Mouse (Mus musculus) inflammation-experienced regulatory T-cells, adult 6 months (primary cell): Measurements from ENCODE around the gene Zfp644. TPM values are rescaled to one million over a fixed set of nuclear protein-coding genes. Genes with fewer than 3 reads are reported as not detected.

Source experiments
- ATAC-seq: one replicate; pipeline ENCODE4 v1.8.0; 2017
- polyA plus RNA-seq, 3 experiments: library from polyadenylated mRNA; unstranded; fragments of 100-300 nt; shearing (Covaris generic); gene quantifications; one replicate each; pipeline ENCODE4 v1.2.1; 2017

The Zfp644 gene
- polyA plus RNA-seq, 3 experiments from 2014 or later, result 29.4 to 50.6 (median 42.5) TPM

GRCm38 (mm10) chr5:106660867-106661266 lies 36.2 kb downstream of the Zfp644 start:
- ATAC-seq, result no peak

- ATAC-seq, result no peak
Observed at GRCm38 (mm10) chr5:106652790-106653328, 44.2 kb downstream of the Zfp644 start.

DNA sequence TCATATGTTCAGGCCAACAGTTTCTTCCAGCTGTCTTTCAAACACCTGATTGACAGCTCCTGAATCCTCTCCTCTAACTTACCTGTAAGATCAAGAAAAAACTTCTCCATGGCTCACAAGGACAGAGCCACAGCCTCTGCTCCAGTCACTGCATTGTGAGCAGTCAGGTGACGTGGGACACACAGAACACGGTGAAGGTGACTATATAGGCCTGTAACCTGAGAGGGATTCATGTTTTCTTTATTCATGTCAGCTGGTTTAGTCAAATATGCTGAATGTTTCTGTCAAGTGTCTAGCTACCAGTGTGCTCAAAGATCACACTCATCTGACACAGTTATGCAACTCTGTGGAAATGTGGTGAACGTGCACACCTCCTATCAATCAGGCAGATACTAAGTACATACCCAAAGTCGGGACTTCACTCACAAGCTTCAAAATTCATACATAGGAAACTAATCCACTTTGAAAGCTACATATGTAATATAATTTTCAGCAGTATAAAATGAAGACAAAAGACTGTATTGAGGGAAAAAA lies 44.8 kb downstream of the Zfp644 start:
- no peak for ATAC-seq

DNA sequence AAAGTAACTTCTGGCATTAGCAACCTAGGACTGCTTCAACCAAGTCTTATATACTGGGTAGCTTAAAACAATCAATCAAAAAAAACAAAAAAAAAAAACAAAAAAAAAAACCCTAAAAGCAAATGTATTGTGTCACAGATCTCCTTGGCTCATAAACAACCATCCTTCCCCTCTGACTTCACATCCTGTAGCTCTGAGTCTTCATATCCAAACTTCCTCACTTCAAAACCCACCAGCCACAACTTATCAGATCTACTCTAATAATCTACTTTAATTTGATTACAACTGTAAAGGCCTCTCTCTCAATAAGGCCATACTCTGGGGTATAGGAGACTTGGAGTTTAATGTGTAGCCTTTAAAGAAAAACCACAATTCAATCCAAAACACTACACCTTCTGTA lies 47.1 kb downstream of the Zfp644 start:
- ATAC-seq, result peak; percentile 68

- peak; percentile 54 for ATAC-seq
Observed at GRCm38 (mm10) chr5:106649441-106649840, 47.6 kb downstream of the Zfp644 start.

DNA sequence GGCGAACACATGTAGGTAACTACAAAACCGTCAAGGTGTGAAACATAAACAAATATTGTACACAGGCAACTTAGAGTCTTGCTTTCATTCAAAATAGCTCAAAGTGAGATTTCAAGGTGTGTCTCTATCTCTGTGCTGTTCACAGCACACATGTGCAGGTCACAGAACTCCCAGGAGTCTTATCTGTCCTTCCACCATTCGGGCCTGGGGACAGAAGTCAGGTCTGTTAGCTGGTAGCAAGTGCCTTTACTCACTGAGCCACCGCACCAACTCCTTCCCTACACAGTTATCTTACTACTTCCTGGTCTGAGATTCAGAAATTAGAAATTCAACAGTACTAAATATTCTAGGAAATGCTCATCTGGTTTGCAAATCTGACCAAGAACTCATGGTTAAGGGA lies 53.7 kb downstream of the Zfp644 start:
- ATAC-seq, result no peak

DNA sequence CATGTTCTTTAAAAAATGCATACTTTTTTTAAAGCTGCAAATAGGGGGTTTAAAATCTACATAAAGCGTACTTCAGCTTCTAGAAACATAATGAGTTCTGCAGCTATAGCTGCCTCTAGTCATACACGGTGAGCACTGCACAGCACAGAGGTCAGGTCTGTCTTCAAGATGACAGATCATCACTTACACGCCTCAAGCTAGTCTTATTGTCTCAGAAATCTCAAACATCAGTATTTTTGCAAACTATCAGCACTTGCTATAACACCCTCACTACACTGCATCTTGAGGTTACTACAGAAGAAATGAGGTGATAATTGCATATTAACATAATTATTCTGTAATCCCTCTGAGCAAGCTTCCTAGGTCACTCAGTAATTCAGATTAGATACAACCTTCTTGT lies 55.2 kb downstream of the Zfp644 start:
- no peak for ATAC-seq

GRCm38 (mm10) chr5:106640235-106640809 lies 56.8 kb downstream of the Zfp644 start:
- ATAC-seq, result peak; percentile 35

- no peak for ATAC-seq
Observed at GRCm38 (mm10) chr5:106639627-106640026, 57.5 kb downstream of the Zfp644 start.

GRCm38 (mm10) chr5:106636423-106636946 lies 60.6 kb downstream of the Zfp644 start:
- ATAC-seq, result no peak

GRCm38 (mm10) chr5:106628369-106629149 lies 68.5 kb downstream of the Zfp644 start:
- no peak for ATAC-seq

DNA sequence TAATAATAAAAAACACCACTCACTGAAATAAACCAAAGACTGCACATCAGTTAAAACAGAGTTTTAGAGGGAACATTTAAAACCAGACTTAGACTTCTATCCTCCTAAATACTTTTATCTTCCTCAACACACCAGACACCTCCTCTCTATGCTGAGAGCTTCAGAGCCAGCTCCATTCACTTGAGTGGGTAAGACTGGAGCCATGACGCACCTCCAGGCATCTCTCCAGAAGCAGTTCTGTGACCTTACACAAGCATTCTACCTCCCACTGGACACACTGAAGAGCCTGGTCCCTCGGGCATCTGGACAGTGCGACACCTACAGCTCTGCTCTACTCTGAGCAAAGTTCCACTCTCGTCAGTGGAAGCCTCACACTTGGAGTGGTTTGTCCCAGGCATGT lies 73.8 kb downstream of the Zfp644 start:
- no peak for ATAC-seq

GRCm38 (mm10) chr5:106622193-106622592 lies 74.9 kb downstream of the Zfp644 start:
- no peak for ATAC-seq

DNA sequence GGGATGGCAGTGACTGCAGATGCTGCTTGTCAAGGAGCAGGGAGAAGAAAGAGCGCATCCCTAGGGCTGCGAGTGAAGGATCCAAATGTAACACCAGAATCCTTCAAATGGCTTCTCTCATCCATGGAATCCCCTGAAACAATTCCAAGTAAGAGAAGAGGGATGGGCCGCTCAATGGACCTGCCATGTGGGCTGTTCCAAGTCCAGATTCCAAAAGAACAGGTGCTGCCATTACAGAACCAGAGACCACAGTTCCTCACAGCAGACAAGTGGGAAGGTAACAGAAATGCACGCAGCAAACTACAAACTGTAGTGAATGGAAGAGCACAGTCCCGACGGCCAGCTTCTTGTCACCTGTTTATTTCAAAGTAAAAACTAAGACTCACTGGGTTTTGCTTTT lies 76.6 kb downstream of the Zfp644 start:
- no peak for ATAC-seq

DNA sequence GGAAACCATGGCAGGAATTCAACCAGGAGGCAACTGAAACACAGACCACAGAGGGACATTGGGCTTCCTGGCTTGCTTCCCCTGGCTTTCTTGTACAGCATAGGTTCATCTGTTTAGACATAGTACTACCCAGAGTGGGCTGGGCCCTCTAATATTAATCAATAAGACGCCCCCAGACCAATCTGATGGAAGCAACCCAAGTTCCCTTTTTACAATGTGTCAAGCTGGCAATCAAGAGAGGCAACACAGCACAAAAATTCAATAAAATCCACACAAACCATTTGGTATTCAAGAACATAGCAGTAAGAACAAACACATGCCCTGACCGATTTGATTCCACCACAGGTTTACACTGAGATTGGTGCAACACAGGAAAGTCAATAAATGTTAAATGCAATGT lies 82.1 kb downstream of the Zfp644 start:
- no peak for ATAC-seq

DNA sequence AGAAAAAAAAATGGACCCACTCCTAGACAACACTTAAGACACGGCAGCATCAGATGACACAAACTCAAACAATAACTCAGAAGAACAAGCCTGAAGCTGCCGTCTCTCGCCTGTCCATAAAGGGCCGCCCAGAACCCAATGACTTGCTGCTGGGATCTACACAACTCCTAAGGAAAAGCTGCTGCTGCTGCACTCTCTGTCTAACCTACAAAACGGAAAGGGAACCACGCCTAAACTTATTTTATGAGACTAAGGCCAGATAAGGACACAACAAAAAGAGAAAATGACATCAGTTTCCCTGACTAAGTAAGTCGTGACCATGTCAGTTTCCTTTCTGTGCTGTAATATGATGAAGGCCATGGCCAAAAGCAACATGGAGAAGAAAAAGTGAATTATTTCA lies 82.5 kb downstream of the Zfp644 start:
- no peak for ATAC-seq

- ATAC-seq, result no peak
Observed at GRCm38 (mm10) chr5:106612151-106612550, 84.9 kb downstream of the Zfp644 start.

DNA sequence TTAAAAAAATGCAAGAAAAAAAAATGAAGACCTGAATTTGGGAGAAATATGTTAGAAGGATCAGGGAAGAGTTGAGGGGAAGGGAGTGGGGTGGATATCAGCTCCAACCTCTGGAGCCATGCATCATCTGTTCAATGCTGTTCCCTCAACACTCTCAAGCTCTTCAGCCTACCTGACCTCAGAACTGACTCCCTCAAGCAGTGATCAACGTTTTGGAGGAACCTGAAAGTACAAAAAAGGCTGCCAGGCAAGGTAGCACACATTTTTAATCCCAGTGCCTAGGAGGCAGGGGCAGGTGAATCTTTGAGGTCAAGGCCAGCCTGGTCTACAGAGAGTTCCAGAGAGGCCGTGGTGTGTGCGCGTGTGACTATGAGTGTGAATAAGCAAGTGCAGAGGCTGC lies 88.3 kb downstream of the Zfp644 start, which contains the start of gene Gm17304:
Gene Gm17304, plus strand, starts transcription at position 301 of the 400 bp plus-strand sequence.
- ATAC-seq, result no peak

- no peak for ATAC-seq
Observed at GRCm38 (mm10) chr5:106607081-106607480, 90.0 kb downstream of the Zfp644 start.

- ATAC-seq, result no peak
Observed at GRCm38 (mm10) chr5:106605096-106605495, 92.0 kb downstream of the Zfp644 start.

DNA sequence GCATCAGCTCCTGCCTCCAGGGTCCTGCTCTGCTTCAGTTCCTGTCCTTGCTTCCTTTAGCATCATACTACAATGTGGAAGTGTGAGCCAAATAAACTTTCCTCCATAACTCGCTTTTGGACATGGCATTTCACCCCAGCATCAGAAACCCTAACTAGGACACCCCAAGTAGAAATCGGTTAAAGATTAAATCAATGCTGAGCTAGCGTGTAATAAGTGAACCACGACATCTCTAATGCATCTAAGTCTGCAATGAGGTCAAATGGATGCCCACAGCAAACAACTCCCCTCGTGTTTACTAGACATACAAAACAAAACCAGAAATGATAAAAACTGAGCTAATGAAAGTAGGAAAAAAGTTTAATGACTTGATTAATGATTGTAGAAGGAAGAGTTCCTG lies 92.7 kb downstream of the Zfp644 start:
- no peak for ATAC-seq

DNA sequence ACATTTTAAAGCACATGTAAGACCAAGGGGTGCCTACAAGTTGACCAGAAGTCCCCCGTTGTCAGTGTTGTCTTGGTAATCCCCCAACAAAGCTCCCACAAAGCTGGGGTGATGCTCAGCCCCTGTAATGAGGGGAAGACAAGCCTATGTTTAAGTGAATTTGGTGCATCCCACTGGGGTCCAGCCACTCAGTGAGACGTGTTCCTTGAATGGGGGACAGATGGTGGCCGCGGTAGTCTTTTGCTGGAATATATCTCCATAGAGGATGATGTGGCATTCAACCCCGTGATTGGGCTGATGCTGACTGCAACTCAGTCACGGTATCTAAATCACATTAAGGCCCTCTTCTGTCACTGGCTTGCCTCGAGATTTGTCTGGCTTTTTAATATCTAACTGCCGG lies 97.6 kb downstream of the Zfp644 start:
- no peak for ATAC-seq

DNA sequence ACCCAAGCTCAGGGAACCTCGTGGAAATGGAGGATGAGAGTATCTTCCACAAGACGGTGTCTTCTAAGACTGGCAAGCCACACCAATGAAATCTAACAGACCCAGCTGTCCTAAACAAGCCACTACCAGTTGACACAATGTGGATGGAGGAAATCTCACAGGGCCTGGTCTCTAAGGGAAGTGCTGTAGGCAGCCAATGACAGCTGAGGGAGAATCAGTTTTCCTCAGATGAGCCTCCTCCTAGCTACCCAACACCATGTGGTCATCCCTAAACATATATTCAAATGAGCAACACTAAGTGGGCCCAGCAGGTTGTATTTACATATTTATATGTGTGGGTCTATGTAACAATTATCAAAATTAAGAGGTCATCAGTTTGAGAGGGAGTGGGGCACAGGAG lies 99.6 kb downstream of the Zfp644 start:
- ATAC-seq, result no peak

DNA sequence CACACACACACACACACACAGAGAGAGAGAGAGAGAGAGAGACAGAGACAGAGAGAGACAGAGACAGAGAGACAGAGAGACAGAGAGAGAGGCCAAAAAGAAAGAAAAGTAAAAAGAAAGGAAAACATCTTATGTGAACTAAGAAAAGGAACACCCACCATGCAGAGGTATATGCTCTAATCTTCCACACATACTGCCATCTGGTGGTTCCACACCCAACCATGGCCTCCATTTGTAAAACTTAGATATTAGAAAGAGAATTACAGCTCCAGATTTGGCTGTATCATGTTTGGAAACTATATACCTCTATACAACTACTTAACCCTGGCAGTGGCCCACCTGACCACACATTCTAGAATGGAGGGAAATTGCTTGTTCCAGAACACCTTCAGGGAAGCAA lies 102.7 kb downstream of the Zfp644 start:
- no peak for ATAC-seq
